Mouse (Mus musculus) kidney, adult 2 months (tissue): ENCODE measurements around the gene Il2rb.

Experiments used
- CTCF ChIP-seq: fragments of 200-500 bp; conservative IDR thresholded peaks from 2 replicates; pipeline ENCODE4 v1.5.1; 2011; ENCODE audit warnings: low read depth, mild to moderate bottlenecking, control low read depth, low read length, moderate library complexity, mixed read lengths; ENCODE audit not compliant: insufficient read depth, insufficient read length
- POLR2A ChIP-seq: fragments of 200-500 bp; IDR thresholded peaks from one replicate; pipeline ENCODE4 v1.6.1; 2011; ENCODE audit warnings: low read depth, low read length, control low read depth

GRCm38 (mm10) chr15:78513019-78513418, 17.9 kb upstream of the Il2rb start:
- no peak for TF ChIP-seq CTCF
- TF ChIP-seq POLR2A, result no peak
